Mouse (Mus musculus): ENCODE measurements around the gene Olfr1168. TPM values are rescaled to one million over a fixed set of nuclear protein-coding genes. Genes with fewer than 3 reads are reported as not detected.
"Not testable (repeated sequence)": the region's sequence is repeated elsewhere in the genome, so short reads cannot be mapped to it uniquely, and the experiment has no call there.

The Olfr1168 gene
- total RNA-seq (2014; fragmentation: Nextera tagmentation) (not detected in 2 replicates), total RNA-seq (2017) (not detected in 2 replicates)

DNA sequence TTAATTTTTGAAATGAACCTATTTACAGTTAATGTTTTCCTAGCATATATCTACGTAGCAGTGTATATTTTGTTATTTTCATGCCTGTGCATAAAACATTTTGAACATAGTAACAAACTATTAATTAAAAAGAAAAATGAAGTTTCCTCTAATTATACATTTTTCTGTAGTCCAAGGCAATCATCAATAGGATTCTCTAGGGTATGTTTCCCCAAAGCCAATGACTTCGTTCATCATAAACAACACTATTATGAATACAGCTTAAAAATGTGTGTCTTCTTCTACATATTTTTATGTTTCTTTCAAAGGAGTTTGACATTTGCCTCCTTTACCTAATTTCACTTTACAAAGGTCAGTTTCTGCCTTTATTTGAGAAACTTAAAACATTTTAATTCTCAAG lies at the start of gene Olfr1168:
Gene Olfr1168, plus strand, starts transcription at position 301 of the 400 bp plus-strand sequence.
- no peak for ATAC-seq (replicated peaks; ENCODE audit: poor library complexity, severe bottlenecking)

DNA sequence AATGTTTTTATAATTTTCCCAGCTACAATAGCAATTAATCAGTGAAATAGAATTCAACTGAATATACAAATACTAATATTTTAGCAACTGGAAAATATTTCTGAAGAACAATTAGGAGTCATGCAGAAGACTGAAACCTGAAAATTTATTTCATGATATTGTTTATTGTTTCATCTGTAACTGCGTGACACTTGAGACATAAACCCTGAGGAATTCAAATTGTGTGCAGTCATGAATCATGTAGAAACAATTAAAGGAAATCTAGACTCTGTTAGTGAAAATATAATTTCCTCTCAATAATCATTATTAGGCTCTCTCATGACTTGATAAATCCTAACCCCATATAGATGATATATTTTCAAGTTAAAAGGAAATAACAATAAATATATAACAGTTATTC lies 26.6 kb upstream of the Olfr1168 start, which contains the start of gene Olfr1167:
Gene Olfr1167, minus strand, starts transcription at position 101 of the 400 bp plus-strand sequence.
- not testable (repeated sequence) for ATAC-seq (replicated peaks; ENCODE audit: poor library complexity, severe bottlenecking)

DNA sequence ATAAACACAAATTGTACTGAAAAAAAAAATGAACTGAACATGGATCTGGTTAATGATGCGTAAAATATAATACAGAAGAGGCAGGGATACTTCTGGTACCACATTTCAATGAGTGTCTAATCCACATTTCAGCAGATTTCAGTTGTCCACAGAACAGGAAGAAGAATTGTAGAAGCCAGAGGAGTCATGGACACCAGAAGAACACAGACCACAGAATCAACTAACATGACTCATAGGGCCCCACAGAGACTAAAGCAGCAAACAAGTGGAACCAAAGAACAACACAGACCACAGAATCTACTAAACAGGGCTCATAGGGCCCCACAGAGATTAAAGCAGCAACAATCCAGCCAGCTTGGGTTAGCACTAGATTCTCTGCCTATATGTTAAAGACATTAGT lies 39.1 kb downstream of the Olfr1168 start:
- no peak for ATAC-seq (replicated peaks; ENCODE audit: poor library complexity, severe bottlenecking)

DNA sequence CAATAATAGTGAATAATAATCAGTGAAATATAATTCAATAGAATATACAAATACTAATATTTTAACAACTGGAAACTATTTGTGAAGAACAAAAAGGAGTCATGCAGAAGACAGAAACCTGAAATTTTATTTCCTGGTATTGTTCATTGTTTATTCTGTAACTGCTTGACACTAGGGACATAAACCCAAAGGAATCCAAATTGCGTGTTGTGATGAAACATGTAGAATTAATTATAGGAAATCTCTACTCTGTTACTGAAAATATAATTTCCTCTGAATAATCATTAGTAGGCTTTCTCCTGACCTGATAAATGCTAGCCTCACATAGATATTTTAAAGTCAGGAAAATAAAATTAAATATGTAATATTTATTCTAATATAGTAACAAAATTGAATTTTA lies 46.6 kb downstream of the Olfr1168 start, which contains the start of gene Olfr1170:
Gene Olfr1170, minus strand, starts transcription at position 101 of the 400 bp plus-strand sequence.
- no peak for ATAC-seq (replicated peaks; ENCODE audit: poor library complexity, severe bottlenecking)

Other genes starting within 250 kb of the Olfr1168 start
- gene Olfr1155, start 236.7 kb upstream of the Olfr1168 start, total RNA-seq (2014; fragmentation: Nextera tagmentation), result not detected in 2 replicates
- not detected in 2 replicates for gene Olfr1155, start 236.7 kb upstream of the Olfr1168 start, total RNA-seq (2017)
- not detected in 2 replicates for gene Olfr1156, start 228.8 kb upstream of the Olfr1168 start, total RNA-seq (2014; fragmentation: Nextera tagmentation)
- not detected in 2 replicates for gene Olfr1156, start 228.8 kb upstream of the Olfr1168 start, total RNA-seq (2017)
- not detected in 2 replicates for gene Olfr1157, start 213.6 kb upstream of the Olfr1168 start, total RNA-seq (2014; fragmentation: Nextera tagmentation)
- gene Olfr1157, start 213.6 kb upstream of the Olfr1168 start, total RNA-seq (2017), result not detected in 2 replicates
- not detected in 2 replicates for gene Olfr74, start 207.2 kb upstream of the Olfr1168 start, total RNA-seq (2014; fragmentation: Nextera tagmentation)
- gene Olfr74, start 207.2 kb upstream of the Olfr1168 start, total RNA-seq (2017), result not detected in 2 replicates
- not detected in 2 replicates for gene Olfr1158, start 191.8 kb upstream of the Olfr1168 start, total RNA-seq (2014; fragmentation: Nextera tagmentation)
- not detected in 2 replicates for gene Olfr1158, start 191.8 kb upstream of the Olfr1168 start, total RNA-seq (2017)
- not detected in 2 replicates for gene Olfr1160, start 173.6 kb upstream of the Olfr1168 start, total RNA-seq (2014; fragmentation: Nextera tagmentation)
- not detected in 2 replicates for gene Olfr1160, start 173.6 kb upstream of the Olfr1168 start, total RNA-seq (2017)
- gene Olfr1161, start 159.1 kb upstream of the Olfr1168 start, total RNA-seq (2014; fragmentation: Nextera tagmentation), result not detected in 2 replicates
- gene Olfr1161, start 159.1 kb upstream of the Olfr1168 start, total RNA-seq (2017), result not detected in 2 replicates
- not detected in 2 replicates for gene Olfr73, start 144.2 kb upstream of the Olfr1168 start, total RNA-seq (2014; fragmentation: Nextera tagmentation)
- gene Olfr73, start 144.2 kb upstream of the Olfr1168 start, total RNA-seq (2017), result not detected in 2 replicates
- gene Olfr1162, start 130.8 kb upstream of the Olfr1168 start, total RNA-seq (2014; fragmentation: Nextera tagmentation), result not detected in 2 replicates
- not detected in 2 replicates for gene Olfr1162, start 130.8 kb upstream of the Olfr1168 start, total RNA-seq (2017)
- gene Olfr1163, start 110.0 kb upstream of the Olfr1168 start, total RNA-seq (2014; fragmentation: Nextera tagmentation), result not detected in 2 replicates
- gene Olfr1163, start 110.0 kb upstream of the Olfr1168 start, total RNA-seq (2017), result not detected in 2 replicates
- not detected in 2 replicates for gene Olfr1164, start 87.9 kb upstream of the Olfr1168 start, total RNA-seq (2014; fragmentation: Nextera tagmentation)
- not detected in 2 replicates for gene Olfr1164, start 87.9 kb upstream of the Olfr1168 start, total RNA-seq (2017)
- gene Olfr1166, start 53.6 kb upstream of the Olfr1168 start, total RNA-seq (2014; fragmentation: Nextera tagmentation), result not detected in 2 replicates
- not detected in 2 replicates for gene Olfr1166, start 53.6 kb upstream of the Olfr1168 start, total RNA-seq (2017)
- not detected in 2 replicates for gene Olfr1167, start 26.7 kb upstream of the Olfr1168 start, total RNA-seq (2014; fragmentation: Nextera tagmentation)
- not detected in 2 replicates for gene Olfr1167, start 26.7 kb upstream of the Olfr1168 start, total RNA-seq (2017)
- not detected in 2 replicates for gene Olfr1170, start 46.5 kb downstream of the Olfr1168 start, total RNA-seq (2014; fragmentation: Nextera tagmentation)
- not detected in 2 replicates for gene Olfr1170, start 46.5 kb downstream of the Olfr1168 start, total RNA-seq (2017)
- gene Olfr1173, start 98.0 kb downstream of the Olfr1168 start, total RNA-seq (2014; fragmentation: Nextera tagmentation), result not detected in 2 replicates
- not detected in 2 replicates for gene Olfr1173, start 98.0 kb downstream of the Olfr1168 start, total RNA-seq (2017)
- not detected in 2 replicates for gene Olfr1174-ps, start 133.3 kb downstream of the Olfr1168 start, total RNA-seq (2014; fragmentation: Nextera tagmentation)
- gene Olfr1174-ps, start 133.3 kb downstream of the Olfr1168 start, total RNA-seq (2017), result not detected in 2 replicates
- gene Olfr1175-ps, start 145.3 kb downstream of the Olfr1168 start, total RNA-seq (2014; fragmentation: Nextera tagmentation), result not detected in 2 replicates
- not detected in 2 replicates for gene Olfr1175-ps, start 145.3 kb downstream of the Olfr1168 start, total RNA-seq (2017)
- gene Olfr1176, start 154.8 kb downstream of the Olfr1168 start, total RNA-seq (2014; fragmentation: Nextera tagmentation), result not detected in 2 replicates
- gene Olfr1176, start 154.8 kb downstream of the Olfr1168 start, total RNA-seq (2017), result not detected in 2 replicates
- gene Olfr1177-ps, start 164.6 kb downstream of the Olfr1168 start, total RNA-seq (2014; fragmentation: Nextera tagmentation), result not detected in 2 replicates
- gene Olfr1177-ps, start 164.6 kb downstream of the Olfr1168 start, total RNA-seq (2017), result not detected in 2 replicates
- not detected in 2 replicates for gene Olfr1178, start 205.2 kb downstream of the Olfr1168 start, total RNA-seq (2014; fragmentation: Nextera tagmentation)
- gene Olfr1178, start 205.2 kb downstream of the Olfr1168 start, total RNA-seq (2017), result not detected in 2 replicates
- not detected in 2 replicates for gene Olfr1179, start 224.6 kb downstream of the Olfr1168 start, total RNA-seq (2014; fragmentation: Nextera tagmentation)
- not detected in 2 replicates for gene Olfr1179, start 224.6 kb downstream of the Olfr1168 start, total RNA-seq (2017)
- gene Olfr1180, start 237.3 kb downstream of the Olfr1168 start, total RNA-seq (2014; fragmentation: Nextera tagmentation), result not detected in 2 replicates
- gene Olfr1180, start 237.3 kb downstream of the Olfr1168 start, total RNA-seq (2017), result not detected in 2 replicates
- gene Olfr1181, start 244.3 kb downstream of the Olfr1168 start, total RNA-seq (2014; fragmentation: Nextera tagmentation), result not detected in 2 replicates
- gene Olfr1181, start 244.3 kb downstream of the Olfr1168 start, total RNA-seq (2017), result not detected in 2 replicates

All from granulocyte monocyte progenitor cell, adult 5-6 weeks (primary cell).